Mouse (Mus musculus) brain, embryonic 14.5 days (tissue): ENCODE measurements around the gene Spem1.

Source experiments
- CTCF ChIP-seq: fragments of 200-500 bp; IDR thresholded peaks from 2 replicates; pipeline ENCODE4 v1.5.1; 2012; ENCODE audit warnings: inconsistent platforms, mild to moderate bottlenecking, moderate library complexity, borderline replicate concordance; ENCODE audit not compliant: insufficient read depth, insufficient read length; ENCODE audit errors: extremely low read depth
- POLR2A ChIP-seq: fragments of 200-500 bp; IDR thresholded peaks from 2 replicates; pipeline ENCODE4 v1.6.1; 2012; ENCODE audit warnings: mild to moderate bottlenecking, inconsistent platforms, borderline replicate concordance; ENCODE audit not compliant: poor library complexity, insufficient read depth, insufficient read length, severe bottlenecking; ENCODE audit errors: extremely low read depth

GRCm38 (mm10) chr11:69810280-69810679, 11.7 kb downstream of the Spem1 start:
- TF ChIP-seq CTCF (no peak), POLR2A (no peak)
